Mouse (Mus musculus): ENCODE data around the gene Lmna.

Lmna gene

GRCm38 (mm10) chr3:88521156-88521555 is 11.4 kb upstream of the Lmna start:
- no peak for DNase-seq (ENCODE audit: low read depth, low spot score)

GRCm38 (mm10) chr3:88520078-88520477 is 10.3 kb upstream of the Lmna start:
- no peak for DNase-seq (ENCODE audit: low read depth, low spot score)

GRCm38 (mm10) chr3:88518411-88518810 is 8.7 kb upstream of the Lmna start:
- DNase-seq (ENCODE audit: low read depth, low spot score), result no peak

- no peak for DNase-seq (ENCODE audit: low read depth, low spot score)
These were observed 6.7 kb upstream of the Lmna start for GRCm38 (mm10) chr3:88516407-88516806.

GRCm38 (mm10) chr3:88515095-88515386 is 5.3 kb upstream of the Lmna start:
- no peak for DNase-seq (ENCODE audit: low read depth, low spot score)

GRCm38 (mm10) chr3:88514231-88515094 is 4.7 kb upstream of the Lmna start:
- DNase-seq (ENCODE audit: low read depth, low spot score), result no peak

- DNase-seq (ENCODE audit: low read depth, low spot score), result no peak
These were observed 3.9 kb upstream of the Lmna start for GRCm38 (mm10) chr3:88513546-88514115.

- DNase-seq (ENCODE audit: low read depth, low spot score), result no peak
These were observed 3.3 kb upstream of the Lmna start for GRCm38 (mm10) chr3:88512896-88513545.

GRCm38 (mm10) chr3:88512141-88512895 is 2.6 kb upstream of the Lmna start:
- no peak for DNase-seq (ENCODE audit: low read depth, low spot score)

GRCm38 (mm10) chr3:88511559-88511958 is 1.8 kb upstream of the Lmna start:
- no peak for DNase-seq (ENCODE audit: low read depth, low spot score)

GRCm38 (mm10) chr3:88510421-88511289 is 899 bp upstream of the Lmna start:
- no peak for DNase-seq (ENCODE audit: low read depth, low spot score)

GRCm38 (mm10) chr3:88509250-88509649 is 506 bp downstream of the Lmna start:
- no peak for DNase-seq (ENCODE audit: low read depth, low spot score)

- DNase-seq (ENCODE audit: low read depth, low spot score), result no peak
These were observed 4.0 kb downstream of the Lmna start for GRCm38 (mm10) chr3:88505765-88506164.

GRCm38 (mm10) chr3:88505081-88505480 is 4.7 kb downstream of the Lmna start:
- DNase-seq (ENCODE audit: low read depth, low spot score), result no peak

GRCm38 (mm10) chr3:88503881-88504746 is 5.6 kb downstream of the Lmna start:
- DNase-seq (ENCODE audit: low read depth, low spot score), result no peak

- DNase-seq (ENCODE audit: low read depth, low spot score), result no peak
These were observed 6.3 kb downstream of the Lmna start for GRCm38 (mm10) chr3:88503505-88503863.

- no peak for DNase-seq (ENCODE audit: low read depth, low spot score)
These were observed 6.9 kb downstream of the Lmna start for GRCm38 (mm10) chr3:88502641-88503504.

GRCm38 (mm10) chr3:88502031-88502571 is 7.7 kb downstream of the Lmna start:
- no peak for DNase-seq (ENCODE audit: low read depth, low spot score)
